Mouse (Mus musculus) lung, adult 2 months (tissue): Measurements from ENCODE around the gene Gm49388.

Source experiments
- CTCF ChIP-seq: fragments of 200-500 bp; IDR thresholded peaks from 2 replicates; pipeline ENCODE4 v1.5.1; 2011; ENCODE audit warnings: mild to moderate bottlenecking, low read length, control low read depth; ENCODE audit not compliant: insufficient read depth
- POLR2A ChIP-seq: fragments of 200-500 bp; IDR thresholded peaks from 2 replicates; pipeline ENCODE4 v1.6.1; 2011; ENCODE audit warnings: low read depth, mild to moderate bottlenecking, control low read depth, low read length, borderline replicate concordance; ENCODE audit errors: extremely low read depth

DNA sequence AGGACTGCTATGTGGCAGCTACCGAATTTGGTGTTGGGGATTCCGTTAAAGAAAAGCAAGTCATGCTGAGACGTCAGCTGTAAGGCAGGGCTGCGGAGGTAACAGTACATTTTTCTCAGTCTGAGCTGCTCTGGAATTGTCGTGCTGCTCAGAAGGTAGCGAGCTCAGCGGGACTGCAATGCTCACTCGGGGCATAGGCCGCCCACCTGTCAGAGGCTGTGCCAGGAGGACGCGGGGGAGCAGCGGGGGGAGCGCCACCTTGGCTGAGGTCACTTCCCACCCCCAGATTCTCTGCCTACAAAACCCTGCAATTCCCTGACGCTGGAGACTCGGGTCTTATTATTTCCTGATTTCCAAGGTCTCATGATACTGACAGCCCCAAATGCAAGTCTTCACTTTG, 55.5 kb downstream of the Gm49388 start:
- TF ChIP-seq CTCF = no peak
- TF ChIP-seq POLR2A = no peak; the same call in 1 of the 2 replicates
